Mouse (Mus musculus): ENCODE results near the gene Fkbp5. TPM values are rescaled to one million over a fixed set of nuclear protein-coding genes. Genes with fewer than 3 reads are reported as not detected.

The Fkbp5 gene
- total RNA-seq, 2 experiments from 2014 or later, result 95.8 to 104 TPM

GRCm38 (mm10) chr17:28524009-28524695 lies 6.8 kb upstream of the Fkbp5 start:
- DNase-seq (ENCODE audit: low spot score in 2 of 2), result no peak

GRCm38 (mm10) chr17:28523355-28524008 lies 6.2 kb upstream of the Fkbp5 start:
- DNase-seq (ENCODE audit: low spot score in 2 of 2), result no peak

GRCm38 (mm10) chr17:28522623-28523354 lies 5.5 kb upstream of the Fkbp5 start:
- peak; percentile 60 to 79 for DNase-seq (ENCODE audit: low spot score in 2 of 2)

GRCm38 (mm10) chr17:28521920-28522319 lies 4.6 kb upstream of the Fkbp5 start:
- no peak for DNase-seq (ENCODE audit: low spot score in 2 of 2)

- no peak for DNase-seq (ENCODE audit: low spot score in 2 of 2)
Measured at GRCm38 (mm10) chr17:28521071-28521726, 3.9 kb upstream of the Fkbp5 start.

- no peak for DNase-seq (ENCODE audit: low spot score in 2 of 2)
Measured at GRCm38 (mm10) chr17:28520561-28520960, 3.2 kb upstream of the Fkbp5 start.

- no peak for DNase-seq (ENCODE audit: low spot score in 2 of 2)
Measured at GRCm38 (mm10) chr17:28519827-28520226, 2.5 kb upstream of the Fkbp5 start.

- no peak for DNase-seq (ENCODE audit: low spot score in 2 of 2)
Measured at GRCm38 (mm10) chr17:28518615-28519071, 1.3 kb upstream of the Fkbp5 start.

GRCm38 (mm10) chr17:28517956-28518614 lies 758 bp upstream of the Fkbp5 start:
- peak; percentile 57 to 67 for DNase-seq (ENCODE audit: low spot score in 2 of 2)

- no peak for DNase-seq (ENCODE audit: low spot score in 2 of 2)
Measured at GRCm38 (mm10) chr17:28516881-28517280, 446 bp downstream of the Fkbp5 start.

GRCm38 (mm10) chr17:28515431-28516341 lies 1.6 kb downstream of the Fkbp5 start:
- no peak for DNase-seq (ENCODE audit: low spot score in 2 of 2)

- DNase-seq (ENCODE audit: low spot score in 2 of 2), result no peak
Measured at GRCm38 (mm10) chr17:28514555-28514954, 2.8 kb downstream of the Fkbp5 start.

- DNase-seq (ENCODE audit: low spot score in 2 of 2), result no peak
Measured at GRCm38 (mm10) chr17:28513844-28514243, 3.5 kb downstream of the Fkbp5 start.

GRCm38 (mm10) chr17:28513337-28513736 lies 4.0 kb downstream of the Fkbp5 start:
- no peak for DNase-seq (ENCODE audit: low spot score in 2 of 2)

- no peak for DNase-seq (ENCODE audit: low spot score in 2 of 2)
Measured at GRCm38 (mm10) chr17:28512696-28513095, 4.6 kb downstream of the Fkbp5 start.

GRCm38 (mm10) chr17:28511616-28512541 lies 5.4 kb downstream of the Fkbp5 start:
- no peak for DNase-seq (ENCODE audit: low spot score in 2 of 2)

GRCm38 (mm10) chr17:28510445-28511342 lies 6.6 kb downstream of the Fkbp5 start:
- no peak for DNase-seq (ENCODE audit: low spot score in 2 of 2)

GRCm38 (mm10) chr17:28507496-28507895 lies 9.8 kb downstream of the Fkbp5 start:
- no peak for DNase-seq (ENCODE audit: low spot score in 2 of 2)
